Mouse (Mus musculus) myocyte (in vitro differentiated cells): ENCODE measurements at regions not wholly inside any gene's neighbourhood (a gene's known extent, or its start where the extent isn't known, plus 50 kb on each side); places are given as distances from the start of the nearest gene placed in this dataset.

Experiments used
- H3K27me3 ChIP-seq: one replicate; pipeline ENCODE4 v1.6.1; 2011; ENCODE audit not compliant: control insufficient read depth, insufficient read depth, insufficient read length
- H3K36me3 ChIP-seq: one replicate; pipeline ENCODE4 v1.6.1; 2011; ENCODE audit not compliant: control insufficient read depth, insufficient read depth
- H3K4me2 ChIP-seq: one replicate; pipeline ENCODE4 v1.6.1; 2011; ENCODE audit warnings: low read depth, control low read depth
- H3K4me3 ChIP-seq: one replicate; pipeline ENCODE4 v1.5.1; 2011; ENCODE audit warnings: mild to moderate bottlenecking, control low read depth, moderate library complexity
- H3K79me2 ChIP-seq: one replicate; pipeline ENCODE4 v1.6.1; 2011; ENCODE audit not compliant: control insufficient read depth, insufficient read depth
- H3ac ChIP-seq: one replicate; pipeline ENCODE4 v1.6.1; 2011; ENCODE audit not compliant: control insufficient read depth, insufficient read length
- CEBPB ChIP-seq: IDR thresholded peaks from 2 replicates; pipeline ENCODE4 v1.6.1; 2011; ENCODE audit warnings: mild to moderate bottlenecking, moderate library complexity; ENCODE audit not compliant: poor library complexity, insufficient read depth, severe bottlenecking
- E2F4 ChIP-seq: IDR thresholded peaks from one replicate; pipeline ENCODE4 v1.6.1; 2011; ENCODE audit warnings: mild to moderate bottlenecking, control low read depth, moderate library complexity; ENCODE audit not compliant: insufficient read depth
- MAX ChIP-seq: IDR thresholded peaks from one replicate; pipeline ENCODE4 v1.6.1; 2011; ENCODE audit warnings: low read depth, mild to moderate bottlenecking, control low read depth
- MYOD1 ChIP-seq, 3 experiments: IDR thresholded peaks; one replicate each; pipeline ENCODE4 v1.6.1; 2011; ENCODE audit warnings: control low read depth in 2 of 3, low read depth in 2 of 3, mild to moderate bottlenecking in 2 of 3, moderate library complexity in 1 of 3; ENCODE audit not compliant: insufficient read length in 2 of 3, control insufficient read depth in 1 of 3
- MYOG ChIP-seq, 3 experiments: IDR thresholded peaks; one replicate each; pipeline ENCODE4 v1.6.1; 2011; ENCODE audit warnings: control low read depth in 2 of 3, low read depth in 2 of 3, mild to moderate bottlenecking in 2 of 3; ENCODE audit not compliant: insufficient read length in 2 of 3, control insufficient read depth in 1 of 3, insufficient read depth in 1 of 3
- POLR2A ChIP-seq: IDR thresholded peaks from one replicate; pipeline ENCODE4 v1.6.1; 2011; ENCODE audit warnings: low read depth, mild to moderate bottlenecking, control low read depth, moderate library complexity; ENCODE audit not compliant: insufficient read length
- POLR2AphosphoS2 ChIP-seq: IDR thresholded peaks from one replicate; pipeline ENCODE4 v1.6.1; 2011; ENCODE audit warnings: low read depth, control low read depth; ENCODE audit not compliant: insufficient read length
- REST ChIP-seq: IDR thresholded peaks from one replicate; pipeline ENCODE4 v1.6.1; 2011; ENCODE audit warnings: mild to moderate bottlenecking, control low read depth, moderate library complexity; ENCODE audit not compliant: insufficient read depth, insufficient read length
- SRF ChIP-seq: IDR thresholded peaks from one replicate; pipeline ENCODE4 v1.6.1; 2011; ENCODE audit warnings: low read depth; ENCODE audit not compliant: control insufficient read depth, insufficient read length
- TCF12 ChIP-seq: IDR thresholded peaks from one replicate; pipeline ENCODE4 v1.6.1; 2011; ENCODE audit warnings: mild to moderate bottlenecking, control low read depth; ENCODE audit not compliant: poor library complexity, insufficient read depth, severe bottlenecking
- TCF3 ChIP-seq: IDR thresholded peaks from one replicate; pipeline ENCODE4 v1.6.1; 2011; ENCODE audit warnings: low read depth, control low read depth; ENCODE audit not compliant: insufficient read length
- USF1 ChIP-seq: IDR thresholded peaks from one replicate; pipeline ENCODE4 v1.6.1; 2011; ENCODE audit warnings: low read depth, mild to moderate bottlenecking, control low read depth, moderate library complexity

DNA sequence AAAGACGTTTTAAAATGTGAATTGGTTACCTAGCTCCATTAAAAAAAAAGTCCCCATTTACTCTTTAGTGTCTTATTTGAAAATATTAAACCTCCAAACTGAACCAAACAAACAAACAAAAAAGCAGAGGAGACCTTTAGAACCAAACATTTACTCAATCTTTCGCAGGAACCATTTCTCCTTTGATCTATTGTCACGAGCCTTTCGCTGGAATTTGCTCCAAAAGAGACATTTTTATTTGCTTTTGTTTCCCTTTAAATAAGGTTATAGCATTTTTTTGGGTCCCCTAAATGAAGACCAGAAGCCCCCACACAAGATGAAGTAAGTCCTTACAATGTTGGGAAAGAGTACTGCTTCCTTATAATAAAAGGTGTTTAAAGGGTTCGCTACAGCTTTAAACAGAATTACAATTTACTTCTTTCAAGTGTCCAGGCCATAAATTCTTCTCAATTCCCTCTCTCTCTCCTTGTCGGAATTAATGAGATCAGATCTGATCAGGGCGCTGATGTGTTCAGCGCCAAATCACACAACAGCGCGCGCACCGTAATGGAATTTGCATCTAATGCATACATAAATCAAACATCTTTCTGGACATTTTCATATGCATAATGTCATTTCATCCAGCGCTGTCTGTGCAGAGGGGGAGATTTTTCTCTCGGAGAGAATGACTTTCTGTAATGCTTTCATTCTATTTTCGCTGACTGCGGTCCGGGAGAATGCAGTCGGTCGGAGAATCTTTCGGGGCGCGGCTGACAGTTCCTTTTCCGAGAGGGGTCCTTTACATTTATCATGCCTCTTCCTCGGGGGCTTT is 469.2 kb downstream of the Vrk1 start:
- H3K4me3 ChIP-seq = no peak overlapping the region

GRCm38 (mm10) chr12:106479878-106480194 is 469.8 kb downstream of the Vrk1 start:
- no peaks in the 10 kb centered on the region for H3K27me3 ChIP-seq
- no peak overlapping the region for H3K4me3 ChIP-seq
- no peak for TF ChIP-seq MYOG (IDR thresholded peaks at IDR 0.05; ENCODE audit: control insufficient read depth in 1 of 3, insufficient read depth in 1 of 3, insufficient read length in 2 of 3, low read depth in 2 of 3)
- no peak for TF ChIP-seq MYOD1 (IDR thresholded peaks at IDR 0.05; ENCODE audit: control insufficient read depth in 1 of 3, insufficient read length in 2 of 3, low read depth in 2 of 3)
- TF ChIP-seq USF1 = no peak
- no peak for TF ChIP-seq TCF3
- no peak for TF ChIP-seq SRF
- no peak for TF ChIP-seq TCF12
- no peak for TF ChIP-seq E2F4
- TF ChIP-seq CEBPB = no peak
- no peak for TF ChIP-seq REST
- no peak for TF ChIP-seq MAX
- TF ChIP-seq POLR2AphosphoS2 = no peak
- TF ChIP-seq POLR2A = no peak
- H3K4me2 ChIP-seq = no peak overlapping the region
- no peaks in the 10 kb centered on the region for H3K36me3 ChIP-seq
- no peak overlapping the region for H3ac ChIP-seq
- H3K79me2 ChIP-seq = no peaks in the 10 kb centered on the region

More for the DNA sequence above, 469.2 kb downstream of the Vrk1 start:
- Histone ChIP-seq H3ac (no peak overlapping the region), H3K27me3 (no peaks in the 10 kb centered on the region), H3K36me3 (no peaks in the 10 kb centered on the region), H3K4me2 (no peak overlapping the region), H3K79me2 (no peaks in the 10 kb centered on the region)
- TF ChIP-seq POLR2A (no peak), CEBPB (no peak), USF1 (no peak), SRF (no peak), MYOG (IDR thresholded peaks at IDR 0.05; ENCODE audit: control insufficient read depth in 1 of 3, insufficient read depth in 1 of 3, insufficient read length in 2 of 3, low read depth in 2 of 3) (no peak), TCF12 (no peak), TCF3 (no peak), REST (no peak), POLR2AphosphoS2 (no peak), E2F4 (no peak), MYOD1 (IDR thresholded peaks at IDR 0.05; ENCODE audit: control insufficient read depth in 1 of 3, insufficient read length in 2 of 3, low read depth in 2 of 3) (no peak), MAX (no peak)

DNA sequence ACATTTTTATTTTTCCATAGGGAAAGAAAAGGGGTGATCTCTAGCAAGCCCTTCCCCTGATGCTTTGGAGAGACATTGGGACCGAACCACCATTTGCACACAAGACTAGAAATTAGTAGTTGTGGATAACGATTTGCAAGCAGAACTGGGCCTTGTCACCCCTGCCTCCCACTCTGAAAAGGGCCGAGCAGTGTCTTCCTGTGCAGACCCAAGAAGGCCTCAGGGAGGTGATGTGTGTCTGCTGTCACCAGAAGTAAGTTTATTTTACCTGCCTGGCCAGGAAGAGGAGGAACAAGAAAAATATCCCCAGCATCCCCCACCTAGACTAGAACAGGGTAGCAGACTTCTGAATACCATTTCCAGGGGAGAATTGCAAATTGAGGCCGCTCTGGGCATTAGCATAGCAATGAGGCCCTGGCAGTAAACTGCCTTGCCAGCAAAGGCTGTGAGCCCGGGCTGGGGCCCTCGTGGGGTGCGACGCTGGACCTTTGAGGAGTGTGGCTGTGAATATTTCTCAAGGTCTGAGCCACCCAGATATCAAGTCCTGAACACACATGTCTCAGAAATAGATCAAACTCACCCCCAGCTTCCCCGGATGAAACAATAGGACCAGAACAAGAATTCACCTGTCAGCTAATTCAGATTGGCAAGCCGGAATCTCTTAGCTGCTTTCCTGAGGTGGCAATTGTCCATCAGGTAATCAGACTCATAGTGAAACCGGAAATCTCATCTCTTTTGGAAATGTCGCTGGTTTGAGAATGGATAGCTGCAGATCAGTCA is 470.4 kb downstream of the Vrk1 start:
- no peaks in the 10 kb centered on the region for H3K36me3 ChIP-seq
- H3ac ChIP-seq = no peak overlapping the region
- H3K79me2 ChIP-seq = no peaks in the 10 kb centered on the region
- H3K27me3 ChIP-seq = no peaks in the 10 kb centered on the region
- no peak for TF ChIP-seq POLR2AphosphoS2
- TF ChIP-seq MYOG (IDR thresholded peaks at IDR 0.05; ENCODE audit: control insufficient read depth in 1 of 3, insufficient read depth in 1 of 3, insufficient read length in 2 of 3, low read depth in 2 of 3) = no peak
- H3K4me3 ChIP-seq = no peak overlapping the region
- no peak overlapping the region for H3K4me2 ChIP-seq

DNA sequence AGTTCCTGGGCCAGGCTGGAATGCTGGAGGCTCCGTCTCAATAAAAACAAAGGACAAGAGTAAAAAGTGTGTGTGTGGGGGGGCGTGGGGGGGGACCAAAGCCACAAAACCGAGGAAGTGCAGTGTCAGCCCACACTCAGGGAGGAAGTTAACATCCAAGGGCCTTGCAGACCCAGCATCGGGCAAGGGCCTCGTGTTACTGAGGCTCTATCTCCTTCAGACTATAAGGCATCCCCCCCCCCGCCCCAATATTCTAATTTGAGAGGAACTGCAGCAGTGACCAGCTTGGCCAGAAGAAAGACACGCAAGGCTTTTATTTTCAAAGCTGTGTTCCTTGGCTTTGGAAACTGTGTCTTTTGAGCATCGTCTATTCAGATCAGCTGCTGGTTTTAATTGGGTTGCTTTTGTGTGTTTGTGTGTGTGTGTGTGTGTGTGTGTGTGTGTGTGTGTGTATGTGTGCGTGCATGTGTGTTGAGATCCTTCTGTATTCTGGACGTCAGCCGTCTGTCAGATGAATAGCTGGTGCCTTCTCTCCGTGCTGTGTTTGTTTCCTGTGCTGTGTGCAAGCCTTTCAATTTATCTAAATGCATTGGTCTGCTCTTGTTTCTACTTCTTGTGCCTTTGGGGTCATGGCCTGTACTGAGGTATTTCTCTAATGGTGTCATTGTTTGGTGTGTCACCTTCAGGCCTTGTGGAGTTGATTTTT is 491.7 kb downstream of the Vrk1 start:
- Histone ChIP-seq H3K36me3 (no peaks in the 10 kb centered on the region), H3K4me3 (no peak overlapping the region), H3K4me2 (no peak overlapping the region), H3K79me2 (no peaks in the 10 kb centered on the region), H3ac (no peak overlapping the region), H3K27me3 (no peaks in the 10 kb centered on the region)
- TF ChIP-seq TCF12 = no peak
- no peak for TF ChIP-seq SRF
- no peak for TF ChIP-seq TCF3
- TF ChIP-seq MYOD1 (IDR thresholded peaks at IDR 0.05; ENCODE audit: control insufficient read depth in 1 of 3, insufficient read length in 2 of 3, low read depth in 2 of 3) = no peak
- no peak for TF ChIP-seq E2F4
- TF ChIP-seq MYOG (IDR thresholded peaks at IDR 0.05; ENCODE audit: control insufficient read depth in 1 of 3, insufficient read depth in 1 of 3, insufficient read length in 2 of 3, low read depth in 2 of 3) = no peak
- no peak for TF ChIP-seq POLR2AphosphoS2
- TF ChIP-seq USF1 = no peak
- TF ChIP-seq POLR2A = no peak
- no peak for TF ChIP-seq REST
- TF ChIP-seq CEBPB = no peak
- TF ChIP-seq MAX = no peak
